Mouse (Mus musculus): ENCODE measurements around the gene Rap1b.

The Rap1b gene

GRCm38 (mm10) chr10:117769541-117770285, 76.1 kb downstream of the Rap1b start:
- Histone ChIP-seq H3K27me3 (ENCODE audit: control insufficient read depth, insufficient read depth, low read length, poor library complexity, severe bottlenecking) (no peaks in the 10 kb centered on the region), H3K36me3 (ENCODE audit: control insufficient read depth, insufficient read depth, low read length, poor library complexity, severe bottlenecking) (peaks cover 20% of the 10 kb centered on the region)
- DNase-seq (ENCODE audit: low read depth, low spot score), result no peak

- no peaks in the 10 kb centered on the region for H3K27me3 ChIP-seq (ENCODE audit: control insufficient read depth, insufficient read depth, low read length, poor library complexity, severe bottlenecking)
- peaks cover 22% of the 10 kb centered on the region for H3K36me3 ChIP-seq (ENCODE audit: control insufficient read depth, insufficient read depth, low read length, poor library complexity, severe bottlenecking)
- no peak for DNase-seq (ENCODE audit: low read depth, low spot score)
These were observed 77.7 kb downstream of the Rap1b start for GRCm38 (mm10) chr10:117768141-117768440.

- no peaks in the 10 kb centered on the region for H3K27me3 ChIP-seq (ENCODE audit: control insufficient read depth, insufficient read depth, low read length, poor library complexity, severe bottlenecking)
- DNase-seq (ENCODE audit: low read depth, low spot score), result no peak
- H3K36me3 ChIP-seq (ENCODE audit: control insufficient read depth, insufficient read depth, low read length, poor library complexity, severe bottlenecking), result peaks cover 19% of the 10 kb centered on the region
These were observed 78.3 kb downstream of the Rap1b start for GRCm38 (mm10) chr10:117767286-117768140.

GRCm38 (mm10) chr10:117766896-117767160, 79.0 kb downstream of the Rap1b start:
- Histone ChIP-seq H3K27me3 (ENCODE audit: control insufficient read depth, insufficient read depth, low read length, poor library complexity, severe bottlenecking) (no peaks in the 10 kb centered on the region), H3K36me3 (ENCODE audit: control insufficient read depth, insufficient read depth, low read length, poor library complexity, severe bottlenecking) (peaks cover 19% of the 10 kb centered on the region; the same call in 1 of the 2 replicates)
- no peak for DNase-seq (ENCODE audit: low read depth, low spot score)

- DNase-seq (ENCODE audit: low read depth, low spot score), result no peak
- Histone ChIP-seq H3K36me3 (ENCODE audit: control insufficient read depth, insufficient read depth, low read length, poor library complexity, severe bottlenecking) (peaks cover 17% of the 10 kb centered on the region; the same call in 1 of the 2 replicates), H3K27me3 (ENCODE audit: control insufficient read depth, insufficient read depth, low read length, poor library complexity, severe bottlenecking) (no peaks in the 10 kb centered on the region)
These were observed 79.5 kb downstream of the Rap1b start for GRCm38 (mm10) chr10:117766111-117766895.

GRCm38 (mm10) chr10:117765116-117765894, 80.5 kb downstream of the Rap1b start:
- Histone ChIP-seq H3K27me3 (ENCODE audit: control insufficient read depth, insufficient read depth, low read length, poor library complexity, severe bottlenecking) (no peaks in the 10 kb centered on the region), H3K36me3 (ENCODE audit: control insufficient read depth, insufficient read depth, low read length, poor library complexity, severe bottlenecking) (peaks cover 17% of the 10 kb centered on the region; the same call in 1 of the 2 replicates)

GRCm38 (mm10) chr10:117764598-117764997, 81.2 kb downstream of the Rap1b start:
- no peaks in the 10 kb centered on the region for H3K27me3 ChIP-seq (ENCODE audit: control insufficient read depth, insufficient read depth, low read length, poor library complexity, severe bottlenecking)
- peaks cover 17% of the 10 kb centered on the region; the same call in 1 of the 2 replicates for H3K36me3 ChIP-seq (ENCODE audit: control insufficient read depth, insufficient read depth, low read length, poor library complexity, severe bottlenecking)
- no peak for DNase-seq (ENCODE audit: low read depth, low spot score)

More at GRCm38 (mm10) chr10:117765116-117765894, 80.5 kb downstream of the Rap1b start:
- no peak for DNase-seq (ENCODE audit: low read depth, low spot score)

Data from splenic B cell, adult 2 months (primary cell).